Mouse (Mus musculus): ENCODE measurements around the gene Rgs10. TPM values are rescaled to one million over a fixed set of nuclear protein-coding genes. Genes with fewer than 3 reads are reported as not detected.
A peak's percentile ranks its signal among the peaks of the same experiment; 100 is the strongest.

Gene Rgs10
- total RNA-seq (2012; rRNA removed) (7.4 and 11.7 TPM in 2 replicates), total RNA-seq (2014; rRNA removed) (4.3 and 6.5 TPM in 2 replicates), polyA plus RNA-seq (2012; ENCODE audit: insufficient read length, low read depth) (5.4 and 8.3 TPM in 2 replicates)

DNA sequence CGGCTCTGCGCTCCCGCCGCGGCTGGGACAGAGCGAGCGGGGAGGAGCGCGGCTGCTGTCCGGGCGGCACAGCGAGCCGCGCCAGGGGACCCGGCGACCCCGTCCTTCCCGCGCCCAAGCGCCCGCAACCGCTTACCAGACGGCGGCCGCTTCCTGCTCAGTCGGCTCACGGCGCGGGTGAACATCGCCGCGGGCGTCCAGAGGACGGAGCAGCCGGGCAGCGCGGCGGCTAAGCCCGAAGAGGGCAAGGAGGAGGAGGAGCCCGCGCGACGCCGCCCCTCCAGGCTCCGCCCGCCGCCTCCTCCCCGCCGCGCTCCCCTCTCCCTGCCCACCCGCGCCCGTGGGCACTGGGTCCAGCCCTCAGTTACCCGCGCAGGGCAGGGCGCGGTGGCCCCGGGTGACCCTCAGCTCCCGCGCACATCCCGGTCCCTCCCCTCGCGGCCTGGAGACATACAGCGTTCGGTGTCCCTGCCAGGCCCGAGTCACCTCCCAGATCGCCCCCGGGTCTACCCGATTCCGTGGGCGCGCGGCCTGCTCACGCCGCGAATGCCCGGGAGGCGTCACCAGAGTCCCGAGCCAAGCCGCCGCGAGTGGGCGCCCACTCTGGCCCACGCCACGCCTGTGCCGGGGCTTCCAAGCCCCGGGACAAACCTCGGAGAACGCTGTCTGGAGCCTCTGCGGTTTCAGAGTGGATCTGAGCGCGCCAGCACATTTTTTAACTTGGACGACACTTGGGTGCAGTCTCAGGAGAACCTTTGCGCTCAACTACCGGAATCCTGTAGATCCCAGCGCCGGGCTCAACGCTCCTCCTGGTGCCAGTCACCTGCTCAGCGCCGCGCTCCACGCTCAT is at the start of gene Rgs10:
Gene Rgs10, minus strand, starts transcription at position 829 of the 850 bp plus-strand sequence.
- peak within 1 kb of the TSS; percentile 74 for H3K4me2 ChIP-seq (ENCODE audit: insufficient read depth, low read depth, poor library complexity, severe bottlenecking)
- peak within 1 kb of the TSS; percentile 15; the same call in 1 of the 2 replicates for H3K9ac ChIP-seq (ENCODE audit: insufficient read depth, low read depth)
- peaks cover 58% of the 10 kb centered on the region for H3K27me3 ChIP-seq (replicated peaks)
- dilution Hi-C loops (cut with MboI; ENCODE audit: extremely low pct_ligation_motif_present, extremely low pct_unique_long_range_greater_than_20kb, low sequenced_read_pairs) (no loop called here), in situ Hi-C loops (cut with MboI; ENCODE audit: low pct_ligation_motif_present, low pct_unique_long_range_greater_than_20kb, low sequenced_read_pairs) (no loop called here)
- H3K79me2 ChIP-seq (replicated peaks; ENCODE audit: control insufficient read depth, extremely low read depth, insufficient read depth, poor library complexity, severe bottlenecking): no peaks in the 10 kb centered on the region
- DNase-seq (ENCODE audit: extremely low read depth): no peak
- no peaks in the 10 kb centered on the region for H3K9me3 ChIP-seq (replicated peaks; ENCODE audit: low read length)
- no peak within 1 kb of the TSS for H3K27ac ChIP-seq (ENCODE audit: insufficient read depth, low read depth)
- TF ChIP-seq GABPA (IDR thresholded peaks at IDR 0.05; ENCODE audit: insufficient replicate concordance, low read depth, low read length): no peak
- 0 out of 2 replicates have a peak, but pooled peaks have one; percentile 63 for TF ChIP-seq UBTF (IDR thresholded peaks at IDR 0.05; ENCODE audit: low read depth, low read length)
- no peak for TF ChIP-seq E2F4 (IDR thresholded peaks at IDR 0.05; ENCODE audit: insufficient replicate concordance, low read depth, low read length)
- no peak for TF ChIP-seq NRF1 (IDR thresholded peaks at IDR 0.05; ENCODE audit: low read depth, low read length)
- no peak for TF ChIP-seq KAT2A (IDR thresholded peaks at IDR 0.05; ENCODE audit: insufficient replicate concordance, low read length)
- no peak for TF ChIP-seq SIN3A (IDR thresholded peaks at IDR 0.05; ENCODE audit: low read length)
- TF ChIP-seq RAD21 (IDR thresholded peaks at IDR 0.05; ENCODE audit: low read depth, low read length): no peak
- no peak for TF ChIP-seq MEF2A (IDR thresholded peaks at IDR 0.05; ENCODE audit: borderline replicate concordance, low read depth, low read length)
- TF ChIP-seq POLR2A (IDR thresholded peaks at IDR 0.05; ENCODE audit: low read depth, low read length): peak; percentile 43; the same call in 1 of the 2 replicates
- TF ChIP-seq MAX (IDR thresholded peaks at IDR 0.05; ENCODE audit: low read length): no peak
- TF ChIP-seq ZMIZ1 (IDR thresholded peaks at IDR 0.05; ENCODE audit: low read depth, low read length): no peak
- no peak for TF ChIP-seq SMC3 (IDR thresholded peaks at IDR 0.05; ENCODE audit: low read depth, low read length)
- no peak for TF ChIP-seq EP300 (IDR thresholded peaks at IDR 0.05; ENCODE audit: low read length)
- no peak for TF ChIP-seq JUND (conservative IDR thresholded peaks at IDR 0.05; ENCODE audit: low read depth, low read length)
- no peak for TF ChIP-seq RCOR1 (conservative IDR thresholded peaks at IDR 0.05; ENCODE audit: low read depth, low read length)
- TF ChIP-seq USF2 (conservative IDR thresholded peaks at IDR 0.05; ENCODE audit: low read depth, low read length): no peak
- H3K36me3 ChIP-seq (replicated peaks in 1 of 2; ENCODE audit: control insufficient read depth in 1 of 2, insufficient read depth in 1 of 2, low read length in 1 of 2): no peaks in the 10 kb centered on the region
- H3K4me1 ChIP-seq (ENCODE audit: control insufficient read depth in 1 of 2, insufficient read depth in 2 of 2): peaks cover 0 to 10% of the 10 kb centered on the region in 2 experiments; a peak in 2 of 4 replicates
- H3K4me3 ChIP-seq (replicated peaks in 1 of 3; ENCODE audit: low read depth in 2 of 3, low read length in 2 of 3, poor library complexity in 1 of 3): peak within 1 kb of the TSS; percentile 38 to 73 (median 54)

DNA sequence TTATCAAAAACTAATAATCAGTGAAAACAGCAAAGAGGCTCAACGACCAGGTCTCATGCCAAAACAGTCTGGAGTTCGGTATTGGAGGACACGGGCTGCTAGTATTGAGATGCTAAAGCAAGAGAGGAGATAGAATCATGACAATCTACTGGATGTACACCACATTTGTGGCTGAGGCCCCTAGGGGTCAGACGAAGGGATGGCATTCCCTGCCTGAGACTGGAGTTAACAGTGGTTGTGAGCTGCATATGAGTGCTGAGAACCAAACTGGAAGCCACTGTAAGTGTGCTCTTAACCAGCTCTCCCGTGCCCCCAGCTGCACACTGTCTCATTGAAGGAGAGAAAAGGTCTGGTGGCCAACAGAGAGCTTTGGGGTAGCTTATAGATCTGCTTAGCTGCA is 43.8 kb upstream of the Rgs10 start:
- DNase-seq (ENCODE audit: extremely low read depth): peak; percentile 29
- TF ChIP-seq TBP (conservative IDR thresholded peaks at IDR 0.05; ENCODE audit: low read depth, low read length): no peak
- no peak for TF ChIP-seq NRF1 (IDR thresholded peaks at IDR 0.05; ENCODE audit: low read depth, low read length)
- no peak for TF ChIP-seq CHD1 (IDR thresholded peaks at IDR 0.05; ENCODE audit: low read depth, low read length)
- TF ChIP-seq USF2 (conservative IDR thresholded peaks at IDR 0.05; ENCODE audit: low read depth, low read length): no peak
- TF ChIP-seq JUND (conservative IDR thresholded peaks at IDR 0.05; ENCODE audit: low read depth, low read length): no peak
- TF ChIP-seq HCFC1 (IDR thresholded peaks at IDR 0.05; ENCODE audit: low read depth, low read length): no peak
- Histone ChIP-seq H3K79me2 (replicated peaks; ENCODE audit: control insufficient read depth, extremely low read depth, insufficient read depth, poor library complexity, severe bottlenecking) (peaks cover 25% of the 10 kb centered on the region), H3K4me1 (ENCODE audit: control insufficient read depth in 1 of 2, insufficient read depth in 2 of 2) (peaks cover 5 to 23% of the 10 kb centered on the region in 2 experiments; a peak in 3 of 4 replicates), H3K27ac (ENCODE audit: insufficient read depth, low read depth) (no peak overlapping the region), H3K9me3 (replicated peaks; ENCODE audit: low read length) (no peaks in the 10 kb centered on the region), H3K36me3 (replicated peaks in 1 of 2; ENCODE audit: control insufficient read depth in 1 of 2, insufficient read depth in 1 of 2, low read length in 1 of 2) (no peaks in the 10 kb centered on the region), H3K9ac (ENCODE audit: insufficient read depth, low read depth) (peak overlapping the region; percentile 41; the same call in 1 of the 2 replicates), H3K27me3 (replicated peaks) (no peaks in the 10 kb centered on the region), H3K4me3 (replicated peaks in 1 of 3; ENCODE audit: low read depth in 2 of 3, low read length in 2 of 3, poor library complexity in 1 of 3) (peak overlapping the region in 1 of 3 experiments; percentile 73), H3K4me2 (ENCODE audit: insufficient read depth, low read depth, poor library complexity, severe bottlenecking) (peak overlapping the region; percentile 22)
- dilution Hi-C loops (cut with MboI; ENCODE audit: extremely low pct_ligation_motif_present, extremely low pct_unique_long_range_greater_than_20kb, low sequenced_read_pairs) (no loop called here), in situ Hi-C loops (cut with MboI; ENCODE audit: low pct_ligation_motif_present, low pct_unique_long_range_greater_than_20kb, low sequenced_read_pairs) (loop anchor here (5.0 to 10.0 kb wide), 2 partner anchors 80 to 242 kb away; no protein-coding TSS in a partner anchor)

Data from CH12.LX (cell line).